Mouse (Mus musculus): Measurements from ENCODE around the gene Ciao2a. TPM values are rescaled to one million over a fixed set of nuclear protein-coding genes. Genes with fewer than 3 reads are reported as not detected.

Ciao2a gene
- polyA plus RNA-seq, 1 experiment: 31.7 TPM

DNA sequence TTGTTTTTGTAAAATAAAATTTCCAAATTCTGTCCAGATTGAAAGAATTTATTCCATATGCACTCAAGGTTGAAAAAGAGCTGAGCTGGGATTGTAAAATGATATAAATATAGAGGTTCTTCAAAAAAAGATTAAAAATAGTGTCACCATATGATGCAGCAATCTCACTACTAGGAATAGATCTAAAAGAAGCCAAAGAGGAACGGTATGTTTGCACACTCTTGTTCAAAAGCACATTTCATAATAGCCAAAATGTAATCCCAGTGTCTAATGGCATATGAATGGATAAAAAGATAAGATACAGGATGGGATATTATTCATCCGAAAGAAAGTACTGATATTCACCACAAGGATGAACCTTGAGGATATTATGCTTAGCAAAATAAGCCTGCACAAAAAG lies 6.9 kb upstream of the Ciao2a start:
- DNase-seq (ENCODE audit: extremely low spot score in 1 of 2, low spot score in 1 of 2): no peak

DNA sequence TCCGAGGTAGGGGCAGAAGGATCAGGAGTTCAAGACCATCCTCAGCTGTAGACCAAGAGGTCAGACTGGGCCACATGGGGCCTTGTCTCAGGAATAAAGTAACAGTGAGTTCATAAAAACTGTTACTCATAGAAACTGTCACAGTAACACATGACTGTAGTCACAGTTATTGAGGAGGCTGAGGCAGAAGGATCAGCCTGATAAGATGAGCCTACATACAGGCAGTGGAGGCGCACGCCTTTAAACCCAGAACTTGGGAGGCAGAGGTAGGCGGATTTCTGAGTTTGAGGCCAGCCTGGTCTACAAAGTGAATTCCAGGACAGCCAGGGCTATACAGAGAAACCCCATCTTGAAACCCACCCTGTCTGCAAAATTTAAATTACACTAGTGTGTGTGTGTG lies 6.3 kb upstream of the Ciao2a start:
- no peak for DNase-seq (ENCODE audit: extremely low spot score in 1 of 2, low spot score in 1 of 2)

DNA sequence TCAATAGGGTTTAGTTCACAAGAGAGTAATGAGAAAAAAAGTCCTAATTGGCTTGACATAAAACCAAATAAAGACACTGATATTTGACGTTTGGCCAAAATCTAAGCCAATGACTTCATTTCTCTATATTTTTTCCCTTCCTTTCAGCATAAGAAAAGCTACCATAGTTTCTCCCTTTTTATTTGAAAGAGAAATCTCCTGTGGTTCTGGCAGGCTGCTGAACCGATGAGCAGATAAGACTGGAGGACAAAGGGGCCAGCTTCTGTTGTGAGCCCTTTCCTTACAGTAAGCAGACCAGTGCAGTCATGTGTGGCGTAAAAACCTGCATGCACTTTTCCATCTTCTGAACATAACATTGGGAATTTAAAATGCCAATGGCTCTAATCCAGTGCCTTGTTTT lies 5.5 kb upstream of the Ciao2a start:
- no peak for DNase-seq (ENCODE audit: extremely low spot score in 1 of 2, low spot score in 1 of 2)

DNA sequence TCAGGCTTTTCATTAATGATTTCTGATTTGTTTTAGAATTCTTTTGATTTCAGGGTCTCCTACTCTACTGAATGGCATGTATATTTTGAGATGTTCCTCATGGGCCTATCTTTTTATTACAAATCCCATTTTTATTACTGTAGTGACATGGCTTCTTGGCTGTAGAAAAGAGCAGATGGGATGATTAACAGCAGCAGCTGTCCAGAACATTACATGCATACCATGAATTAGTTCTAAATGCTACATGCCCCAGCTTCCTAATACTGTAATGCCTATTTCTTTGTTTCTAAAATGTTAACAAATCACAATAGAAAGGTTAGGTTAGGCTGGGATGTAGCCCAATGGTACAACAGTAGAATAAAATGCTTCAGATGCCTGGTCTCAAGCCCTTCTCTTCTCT lies 5.0 kb upstream of the Ciao2a start:
- no peak for DNase-seq (ENCODE audit: extremely low spot score in 1 of 2, low spot score in 1 of 2)

DNA sequence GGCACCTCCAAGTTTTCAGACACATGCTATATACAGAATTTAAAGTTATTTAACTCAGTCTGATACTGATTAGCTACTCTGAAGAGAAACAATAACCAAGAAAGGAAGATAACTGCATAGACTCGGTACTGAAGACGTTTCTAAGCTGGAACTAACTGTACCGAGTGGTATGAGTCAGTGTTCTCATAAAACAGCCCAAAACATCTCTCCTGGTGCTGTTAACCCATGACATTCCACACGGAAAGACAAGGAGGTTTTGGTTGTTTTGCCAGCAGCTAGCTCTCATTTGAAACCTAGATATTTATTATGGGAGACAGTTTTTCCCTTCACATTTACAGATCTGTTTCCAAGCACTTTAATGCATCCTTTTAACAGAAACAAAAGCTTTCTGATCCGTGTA lies 2.8 kb upstream of the Ciao2a start:
- DNase-seq (ENCODE audit: extremely low spot score in 1 of 2, low spot score in 1 of 2): peak in 1 of 2 experiments; percentile 46

DNA sequence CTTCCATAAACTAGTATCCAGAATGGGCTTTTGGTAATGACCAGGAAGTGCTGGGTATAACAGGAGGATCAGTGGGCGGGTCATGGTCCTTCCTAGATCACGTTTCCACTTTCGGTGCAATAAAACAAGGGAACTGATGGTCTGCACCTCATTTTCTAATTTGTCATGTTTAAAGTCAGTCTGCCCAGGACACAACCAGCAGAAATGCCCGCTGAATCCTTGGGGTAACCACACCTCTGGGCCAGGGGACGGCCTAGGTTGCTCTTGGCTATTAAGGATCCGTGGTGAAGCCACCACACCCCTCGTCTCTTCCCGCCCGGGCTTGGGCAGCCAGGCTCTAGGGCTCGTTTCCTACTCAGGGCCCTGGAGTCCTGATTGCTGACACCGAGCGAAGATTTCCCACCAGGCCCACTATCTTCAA lies 2.3 kb upstream of the Ciao2a start:
- DNase-seq (ENCODE audit: extremely low spot score in 1 of 2, low spot score in 1 of 2): no peak

DNA sequence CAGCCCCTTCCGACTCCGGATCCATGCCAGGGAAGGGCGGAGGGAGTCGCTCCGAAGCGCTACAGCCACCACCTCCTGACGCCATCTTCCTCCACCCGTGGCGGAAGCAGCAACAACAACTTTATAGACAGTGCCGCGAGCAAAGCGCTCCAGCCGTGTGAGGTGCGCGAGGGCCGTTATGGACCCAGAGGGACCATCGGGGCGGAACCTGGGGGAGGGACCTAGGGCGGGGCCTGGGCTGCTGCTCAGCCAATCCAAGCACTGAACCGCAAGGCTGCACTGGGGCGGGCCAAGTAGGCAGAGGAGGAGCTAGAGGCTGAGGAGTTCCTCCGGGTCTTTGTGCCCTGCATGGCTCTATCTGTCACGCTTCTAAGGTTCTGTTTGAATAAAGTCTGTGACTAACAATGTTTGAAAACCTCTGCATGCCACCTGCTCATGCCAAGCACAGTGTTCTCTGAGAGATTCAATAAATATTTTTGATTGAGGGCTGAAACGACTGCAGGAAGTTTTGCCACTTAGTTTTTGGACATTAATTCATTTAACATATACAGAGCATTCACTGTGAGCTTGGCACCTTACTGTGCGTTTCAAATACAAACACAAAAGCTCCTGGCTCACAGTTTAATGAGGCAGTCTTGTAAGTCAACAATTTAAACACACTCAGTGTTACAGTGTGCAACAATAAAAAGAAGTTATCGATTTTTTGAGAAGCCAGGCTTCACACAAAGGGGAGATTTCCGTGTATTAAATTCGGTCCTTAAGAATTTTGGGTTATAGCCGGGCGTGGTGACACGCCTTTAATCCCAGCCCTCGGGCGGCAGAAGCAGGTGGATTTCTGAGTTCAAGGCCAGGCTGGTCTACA lies 1.5 kb upstream of the Ciao2a start:
- DNase-seq (ENCODE audit: extremely low spot score in 1 of 2, low spot score in 1 of 2): peak; percentile 95 to 96

DNA sequence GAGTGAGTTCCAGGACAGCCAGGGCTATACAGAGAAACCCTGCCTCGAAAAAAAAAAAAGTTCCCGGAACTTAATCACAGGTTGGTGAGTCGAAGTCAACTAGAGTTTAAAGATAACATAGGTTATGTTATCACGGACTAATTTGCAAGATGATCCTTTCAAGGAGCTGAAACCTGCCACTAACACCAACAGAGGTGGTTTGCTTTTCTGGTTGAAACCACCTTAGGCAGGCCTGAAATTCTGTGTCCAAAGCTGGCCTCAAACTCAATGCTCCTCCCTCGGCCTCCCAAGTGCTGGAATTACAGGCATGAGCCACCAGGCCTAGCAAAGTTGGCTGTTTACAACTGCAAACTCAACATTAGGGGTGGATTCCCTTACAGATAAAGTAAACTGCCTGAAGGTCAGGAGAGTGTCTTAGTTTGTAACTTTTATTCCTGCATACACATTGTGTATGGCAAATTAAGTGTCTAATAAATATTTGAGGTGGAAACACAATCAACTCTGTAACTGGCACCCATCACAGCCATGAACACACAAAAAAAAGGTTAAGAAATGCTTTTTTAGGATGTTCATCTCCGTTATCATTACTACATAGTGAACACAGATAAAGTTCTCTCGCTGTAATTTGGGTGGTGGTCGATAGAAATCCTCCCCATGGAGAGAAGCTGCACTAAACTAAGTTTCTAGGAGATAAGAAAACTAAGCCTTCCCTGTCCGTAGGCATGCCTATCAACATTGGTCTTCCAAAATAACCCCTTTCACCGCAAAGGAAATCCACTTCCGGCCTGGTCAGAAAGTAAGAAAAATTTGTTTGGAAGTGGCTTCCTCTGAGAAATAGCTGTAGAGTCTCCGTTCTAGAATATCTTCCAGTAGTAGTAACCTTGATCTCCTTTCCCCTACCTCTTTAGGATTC lies 612 bp upstream of the Ciao2a start:
- no peak for DNase-seq (ENCODE audit: extremely low spot score in 1 of 2, low spot score in 1 of 2)

DNA sequence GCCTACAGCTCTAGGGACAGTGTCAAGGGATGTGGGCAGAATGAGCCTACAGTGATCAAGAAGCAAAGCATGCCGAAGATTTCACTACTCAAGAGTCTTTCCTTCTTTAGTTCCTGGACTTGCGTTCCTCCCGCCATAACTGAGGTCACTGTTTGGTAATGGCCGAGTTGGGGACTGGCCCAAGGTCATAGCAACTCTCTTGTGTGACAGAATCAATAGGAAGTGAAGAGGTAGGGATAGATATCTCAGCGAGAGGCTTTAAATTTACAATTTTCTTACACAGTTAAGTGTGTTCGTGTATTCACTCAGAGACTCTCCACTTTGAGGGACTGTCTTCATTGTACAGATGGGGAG lies 759 bp downstream of the Ciao2a start:
- no peak for DNase-seq (ENCODE audit: extremely low spot score in 1 of 2, low spot score in 1 of 2)

DNA sequence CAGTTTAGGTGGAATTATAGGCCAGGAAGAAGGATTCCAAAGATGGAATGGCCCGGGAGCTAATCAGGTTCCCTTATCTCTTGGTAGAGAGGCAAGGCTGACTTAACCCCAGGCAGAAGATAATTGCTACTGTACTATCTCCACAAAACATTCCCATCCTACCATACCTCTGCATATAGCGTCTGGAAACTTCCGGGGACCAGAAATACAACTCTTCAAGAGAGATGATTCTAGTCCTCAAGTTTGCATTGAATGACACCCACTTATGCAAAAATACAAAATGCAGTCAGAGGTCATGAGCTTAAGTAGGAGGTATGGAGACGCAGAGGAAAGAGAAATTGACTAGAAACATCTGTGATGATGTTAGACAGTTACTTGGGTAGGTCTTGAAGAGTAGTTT lies 1.5 kb downstream of the Ciao2a start:
- DNase-seq (ENCODE audit: extremely low spot score in 1 of 2, low spot score in 1 of 2): no peak

DNA sequence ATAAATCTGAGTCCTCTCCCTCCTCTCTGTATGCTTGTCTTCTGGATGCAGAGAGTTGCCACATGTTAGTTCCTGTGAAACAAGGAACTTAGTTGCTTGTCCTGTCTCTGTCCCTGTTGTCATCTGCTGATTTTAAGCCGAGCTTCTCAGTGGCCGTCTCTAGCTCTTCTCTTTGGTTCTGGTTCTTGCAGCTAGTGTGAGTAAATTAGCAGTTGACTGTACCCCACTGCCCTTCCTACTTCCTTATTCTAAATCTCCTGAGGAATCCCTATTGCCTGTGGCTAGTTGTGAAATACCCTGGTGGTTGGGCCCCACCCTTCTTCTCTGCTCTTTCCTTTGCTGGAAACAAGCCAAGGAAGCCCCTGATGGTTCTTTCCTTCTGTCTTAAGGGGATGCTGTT lies 5.1 kb downstream of the Ciao2a start:
- no peak for DNase-seq (ENCODE audit: extremely low spot score in 1 of 2, low spot score in 1 of 2)

DNA sequence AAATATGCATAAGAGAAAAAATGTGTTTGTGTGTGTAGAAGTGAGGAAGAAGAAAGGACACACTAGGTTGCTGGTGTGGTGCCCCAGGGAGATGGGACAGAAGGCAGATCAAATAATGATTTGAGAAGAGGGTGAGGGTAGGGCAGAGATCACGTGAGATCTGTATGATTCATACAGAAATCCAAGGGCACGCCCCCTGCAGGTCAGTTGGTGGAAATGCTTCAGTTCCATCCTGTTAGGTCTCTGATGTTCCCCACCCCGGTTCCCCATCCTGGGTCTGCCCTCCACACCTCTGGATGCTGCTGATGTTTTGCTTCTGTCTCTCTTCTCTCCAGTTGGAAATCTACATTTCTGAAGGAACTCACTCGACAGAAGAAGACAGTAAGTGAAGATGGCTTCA lies 9.6 kb downstream of the Ciao2a start:
- DNase-seq (ENCODE audit: extremely low spot score in 1 of 2, low spot score in 1 of 2): no peak

DNA sequence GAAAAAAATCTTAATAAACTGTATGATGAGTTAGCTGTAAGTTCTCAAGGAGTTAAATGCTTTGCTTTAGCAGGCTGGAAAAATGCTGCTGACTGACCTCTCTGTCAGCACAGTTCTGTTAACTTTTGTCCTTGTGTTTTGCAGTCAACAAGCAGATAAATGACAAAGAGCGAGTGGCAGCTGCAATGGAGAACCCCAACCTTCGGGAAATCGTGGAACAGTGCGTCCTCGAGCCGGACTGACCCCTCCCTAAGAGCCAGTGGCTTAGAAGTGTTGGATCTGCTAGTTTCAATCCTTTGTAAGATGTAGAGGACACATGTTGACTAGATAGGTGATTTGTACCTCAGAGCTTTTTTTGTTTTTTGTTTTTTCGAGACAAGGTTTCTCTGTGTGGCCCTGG lies 11.8 kb downstream of the Ciao2a start:
- DNase-seq (ENCODE audit: extremely low spot score in 1 of 2, low spot score in 1 of 2): no peak

DNA sequence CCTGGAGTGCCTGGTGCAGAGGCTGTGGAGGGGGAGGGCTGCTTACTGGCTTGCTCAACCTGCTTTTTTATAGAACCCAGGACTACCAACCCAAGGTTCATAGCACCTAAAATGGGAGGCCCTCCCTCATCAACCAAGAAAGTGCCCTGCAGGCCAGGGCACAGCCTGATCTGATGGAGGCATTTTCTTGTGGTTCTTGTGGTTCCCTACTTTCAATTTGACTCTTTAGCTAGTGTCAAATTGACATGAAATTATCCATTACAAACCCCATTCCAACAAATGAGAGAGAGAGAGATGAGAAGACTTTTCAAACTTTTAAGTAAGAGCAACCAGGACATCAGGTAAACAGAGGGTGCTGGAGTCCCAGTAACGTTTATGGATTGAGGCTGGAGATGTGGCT lies 15.9 kb downstream of the Ciao2a start:
- DNase-seq (ENCODE audit: extremely low spot score in 1 of 2, low spot score in 1 of 2): no peak

DNA sequence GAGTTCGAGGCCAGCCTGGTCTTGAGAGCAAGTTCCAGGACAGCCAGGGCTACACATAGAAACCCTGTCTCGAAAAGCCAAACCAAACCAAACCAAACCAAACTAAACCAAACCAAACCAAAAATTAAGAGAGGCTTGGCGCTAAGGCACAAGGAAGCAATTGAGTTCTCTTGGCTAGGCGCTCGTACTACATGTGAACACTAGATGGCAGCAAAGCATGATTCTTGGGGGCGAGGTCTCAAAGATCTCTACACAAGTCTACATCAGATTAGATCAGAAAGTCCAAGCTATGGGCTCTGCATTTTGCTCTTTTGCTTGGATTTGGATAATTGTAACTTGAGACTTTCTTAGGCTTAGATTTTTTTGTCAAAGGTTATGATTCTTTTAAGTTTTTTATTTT lies 17.8 kb downstream of the Ciao2a start:
- DNase-seq (ENCODE audit: extremely low spot score in 1 of 2, low spot score in 1 of 2): peak; percentile 41 to 93

DNA sequence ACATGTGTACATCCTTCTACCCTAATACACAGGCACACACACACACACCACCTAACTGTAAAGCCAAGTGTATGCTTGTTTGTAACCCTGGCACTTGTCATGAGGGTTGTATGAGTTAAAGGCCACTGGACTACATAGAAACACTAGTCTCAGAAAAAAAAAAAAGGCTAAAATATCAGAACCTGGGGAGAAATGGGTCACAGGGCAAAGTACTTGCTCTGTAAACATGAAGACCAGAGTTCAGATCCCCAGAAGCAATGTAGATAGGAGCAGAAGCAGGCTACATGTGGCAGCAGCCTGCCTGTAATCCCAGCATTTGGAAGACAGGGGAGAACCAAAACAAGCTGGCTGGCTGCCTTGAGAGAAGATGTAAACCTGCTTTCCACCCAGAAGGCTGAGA lies 19.7 kb downstream of the Ciao2a start:
- no peak for DNase-seq (ENCODE audit: extremely low spot score in 1 of 2, low spot score in 1 of 2)

DNA sequence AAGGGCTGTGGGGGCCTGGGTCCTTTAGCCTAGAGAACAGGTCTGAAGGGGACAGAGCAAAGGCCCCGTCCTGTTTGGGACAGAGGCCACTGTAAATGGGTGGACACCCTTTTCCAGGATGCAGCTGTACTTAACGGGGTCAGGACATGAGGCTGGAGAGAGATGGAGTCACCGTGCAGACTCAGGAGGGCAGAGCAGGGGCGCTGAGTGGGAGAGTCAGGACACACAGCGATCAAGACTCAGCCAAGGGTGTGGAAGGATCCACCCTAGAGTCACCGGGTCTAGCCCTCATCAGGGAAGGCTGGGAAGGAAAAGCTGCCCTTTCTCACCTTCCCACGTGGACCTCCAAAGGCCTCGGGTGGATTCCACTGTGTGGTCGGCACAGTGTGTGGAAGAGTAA lies 25.6 kb downstream of the Ciao2a start:
- no peak for DNase-seq (ENCODE audit: extremely low spot score in 1 of 2, low spot score in 1 of 2)

DNA sequence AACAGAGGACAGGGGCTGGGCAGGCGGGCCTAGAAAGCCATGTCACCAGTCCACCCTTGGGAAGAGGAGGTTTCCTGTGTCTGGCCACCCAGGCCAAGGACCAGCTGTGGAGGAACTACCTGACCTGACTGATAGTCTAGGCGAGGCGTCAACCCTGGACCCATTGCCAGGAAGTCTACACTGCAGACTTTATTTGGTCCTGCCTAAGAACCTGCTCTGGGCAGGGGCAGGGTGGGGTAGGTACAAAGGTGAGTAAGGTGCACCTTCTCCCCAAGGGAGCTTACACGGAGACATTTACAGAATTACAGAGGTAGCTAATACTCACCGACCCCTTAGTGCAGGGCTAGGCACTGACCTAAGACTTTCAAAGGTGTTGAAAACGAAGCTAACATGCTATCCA lies 27.2 kb downstream of the Ciao2a start:
- DNase-seq (ENCODE audit: extremely low spot score in 1 of 2, low spot score in 1 of 2): no peak

DNA sequence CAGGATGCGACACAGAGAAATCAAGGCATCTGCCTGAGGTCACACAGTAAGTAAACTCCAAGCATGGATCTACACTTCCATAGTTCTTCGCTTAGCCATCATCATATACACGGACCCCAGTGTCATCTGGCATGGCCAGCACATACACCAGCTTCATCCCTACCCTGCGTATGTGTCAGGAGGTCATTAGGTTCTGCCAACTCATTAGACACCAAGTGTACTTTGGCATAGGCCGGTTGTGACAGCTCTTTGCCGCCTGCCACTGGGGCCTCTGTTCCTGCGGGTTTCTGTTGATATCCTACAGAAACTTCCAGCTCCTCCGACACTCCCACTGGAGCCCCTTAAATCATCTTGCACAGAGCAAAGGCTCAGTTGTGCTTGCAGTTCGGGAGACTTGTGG lies 27.6 kb downstream of the Ciao2a start:
- no peak for DNase-seq (ENCODE audit: extremely low spot score in 1 of 2, low spot score in 1 of 2)

DNA sequence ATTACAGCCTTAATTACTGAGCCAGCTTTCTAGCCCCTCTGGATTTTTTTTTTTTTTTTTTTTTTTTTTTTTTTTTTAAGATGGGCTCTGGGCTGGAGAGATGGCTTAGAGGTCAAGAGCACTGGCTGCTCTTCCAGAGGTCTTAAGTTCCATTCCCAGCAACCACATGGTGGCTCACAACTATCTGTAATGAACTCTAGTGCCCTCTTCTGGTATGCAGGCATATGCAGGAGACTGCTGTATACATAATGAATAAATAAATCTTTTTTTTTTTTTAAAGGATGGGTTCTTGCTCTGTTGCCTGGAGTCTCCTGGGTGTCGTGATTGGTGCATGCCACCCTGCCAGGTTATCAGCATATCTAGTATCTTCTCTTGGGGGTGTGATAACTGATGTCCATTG lies 29.1 kb downstream of the Ciao2a start:
- DNase-seq (ENCODE audit: extremely low spot score in 1 of 2, low spot score in 1 of 2): no peak

DNA sequence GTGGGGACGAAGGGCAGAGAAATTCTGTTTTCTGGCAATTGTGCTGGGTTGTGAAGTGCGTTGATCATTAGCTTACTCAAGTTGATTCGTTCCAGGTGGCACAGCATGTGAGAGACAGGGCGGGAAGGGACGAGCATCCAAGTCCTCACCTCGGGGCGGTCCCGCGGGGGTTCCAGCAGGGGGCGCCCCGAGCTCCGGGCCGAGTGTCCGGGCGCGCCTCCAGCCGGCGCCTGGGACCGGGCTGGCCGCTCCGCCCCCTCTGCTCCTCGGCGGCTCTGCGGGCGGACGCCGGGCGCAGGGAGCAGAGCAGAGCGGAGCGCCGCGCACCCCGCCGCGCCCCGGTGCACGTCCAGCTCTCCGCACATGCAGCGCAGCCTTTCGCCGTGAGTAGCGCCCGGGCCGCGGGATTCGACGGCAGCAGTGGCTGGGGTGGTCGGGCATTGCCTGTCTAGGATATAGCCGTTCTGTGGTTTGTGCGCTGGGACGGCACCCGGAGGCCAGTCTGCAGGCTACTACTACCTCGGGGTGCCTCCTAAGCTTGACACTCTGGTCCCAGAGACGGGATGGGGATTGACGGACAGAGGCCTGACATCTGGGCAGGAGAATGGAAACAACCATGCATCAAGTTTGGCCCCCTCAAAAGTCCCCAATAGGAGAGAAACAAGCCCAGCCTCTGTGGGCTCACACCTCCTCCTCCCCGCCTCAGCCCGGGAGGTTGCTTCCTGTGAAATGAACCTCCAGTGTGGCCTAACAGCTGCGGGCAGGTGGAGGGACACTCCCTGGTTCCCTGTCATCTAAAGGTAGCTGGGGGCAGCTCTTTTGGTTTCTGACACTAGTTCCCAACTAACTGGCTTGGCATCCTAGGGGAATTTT lies 31.8 kb downstream of the Ciao2a start, which contains the start of gene Dapk2:
Gene Dapk2, plus strand, starts transcription at position 266 of the 873 bp plus-strand sequence.
- DNase-seq (ENCODE audit: extremely low spot score in 1 of 2, low spot score in 1 of 2): peak in 1 of 2 experiments; percentile 57

Measured in frontal cortex, adult 2 months (tissue).